Mouse (Mus musculus): ENCODE data around the gene Kif7. TPM values are rescaled to one million over a fixed set of nuclear protein-coding genes. Genes with fewer than 3 reads are reported as not detected.

Gene Kif7
- total and polyA plus RNA-seq, 3 experiments: 4.7 to 7.4 (median 7.1) TPM

DNA sequence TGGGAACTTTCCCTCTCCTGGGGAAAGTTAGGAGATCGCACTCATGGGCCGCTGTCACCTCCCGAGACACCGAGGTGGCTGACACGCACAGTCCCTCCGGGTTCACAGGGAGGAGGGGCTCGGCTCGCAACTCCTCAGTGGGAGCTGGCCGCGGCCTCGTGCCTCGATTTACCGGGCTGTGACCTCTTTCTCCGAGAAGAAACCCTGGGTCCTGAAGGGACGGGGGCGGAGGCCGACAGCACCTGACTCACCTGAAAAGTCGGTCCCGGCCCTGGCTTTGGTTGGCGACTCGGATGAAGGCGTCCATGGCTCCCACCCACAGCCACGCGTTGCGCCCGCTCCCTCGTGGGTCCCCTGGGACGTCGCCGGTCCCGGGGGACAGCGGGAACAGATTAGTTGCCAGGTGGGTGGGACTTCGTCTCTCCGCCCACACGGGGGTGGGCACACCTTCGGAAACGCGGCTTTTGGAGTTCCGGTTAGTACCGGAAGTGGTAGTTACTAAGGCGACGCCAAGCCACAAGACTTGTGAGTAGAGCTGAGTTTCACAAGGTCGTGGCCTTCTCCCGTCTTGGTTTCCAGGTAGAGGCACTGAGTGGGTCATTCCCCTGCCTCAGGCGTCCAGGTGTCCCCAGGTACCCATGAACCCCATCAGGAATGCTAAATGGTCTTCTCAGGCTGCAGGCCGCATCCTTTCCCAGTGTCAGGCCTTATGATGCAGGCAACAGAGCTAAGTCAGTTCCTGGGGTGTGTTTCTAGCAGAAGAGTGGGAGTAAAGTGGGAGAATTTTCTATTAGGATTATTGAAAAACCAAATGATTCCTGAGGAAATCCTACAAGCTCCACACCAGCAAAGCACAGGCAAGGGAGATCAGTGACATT, 27.4 kb upstream of the Kif7 start, which contains the start of the genes Pex11a and Wdr93:
Gene Pex11a, minus strand, starts transcription at position 473 of the 878 bp plus-strand sequence.
Gene Wdr93, plus strand, starts transcription at position 505 of the 878 bp plus-strand sequence.
- in situ Hi-C loops (cut with MboI; ENCODE audit: low pct_ligation_motif_present, low pct_unique_long_range_greater_than_20kb, low sequenced_read_pairs): no loop called here
- peak; percentile 94 for DNase-seq (ENCODE audit: extremely low read depth)
- Histone ChIP-seq H3K9ac (ENCODE audit: insufficient read depth, low read depth) (peak within 1 kb of the TSS; percentile 75), H3K27ac (ENCODE audit: insufficient read depth, low read depth) (no peak within 1 kb of the TSS), H3K4me1 (ENCODE audit: control insufficient read depth in 1 of 2, insufficient read depth in 2 of 2) (peaks cover 0 to 5% of the 10 kb centered on the region in 2 experiments; a peak in 2 of 4 replicates), H3K36me3 (replicated peaks in 1 of 2; ENCODE audit: control insufficient read depth in 1 of 2, insufficient read depth in 1 of 2, low read length in 1 of 2) (peaks cover 5 to 18% of the 10 kb centered on the region in 2 experiments), H3K79me2 (replicated peaks; ENCODE audit: control insufficient read depth, extremely low read depth, insufficient read depth, poor library complexity, severe bottlenecking) (no peaks in the 10 kb centered on the region), H3K4me3 (replicated peaks in 1 of 3; ENCODE audit: low read depth in 2 of 3, low read length in 2 of 3, poor library complexity in 1 of 3) (peak within 1 kb of the TSS; percentile 67 to 85 (median 84)), H3K9me3 (replicated peaks; ENCODE audit: low read length) (no peaks in the 10 kb centered on the region), H3K4me2 (ENCODE audit: insufficient read depth, low read depth, poor library complexity, severe bottlenecking) (peak within 1 kb of the TSS; percentile 91), H3K27me3 (replicated peaks) (no peaks in the 10 kb centered on the region)
- dilution Hi-C loops (cut with MboI; ENCODE audit: extremely low pct_ligation_motif_present, extremely low pct_unique_long_range_greater_than_20kb, low sequenced_read_pairs): no loop called here
- TF ChIP-seq SMC3 (IDR thresholded peaks at IDR 0.05; ENCODE audit: low read depth, low read length) (no peak), SIN3A (IDR thresholded peaks at IDR 0.05; ENCODE audit: low read length) (peak; percentile 79), IRF4 (IDR thresholded peaks at IDR 0.05; ENCODE audit: low read depth, low read length) (peak; percentile 36; the same call in 1 of the 2 replicates), TCF12 (IDR thresholded peaks at IDR 0.05; ENCODE audit: low read depth, low read length) (peak; percentile 44; the same call in 1 of the 2 replicates), PAX5 (IDR thresholded peaks at IDR 0.05; ENCODE audit: low read length) (no peak), NRF1 (IDR thresholded peaks at IDR 0.05; ENCODE audit: low read depth, low read length) (no peak), HCFC1 (IDR thresholded peaks at IDR 0.05; ENCODE audit: low read depth, low read length) (peak; percentile 78), ETS1 (conservative IDR thresholded peaks at IDR 0.05; ENCODE audit: low read depth, low read length) (peak; percentile 49; the same call in 1 of the 2 replicates), CTCF (conservative IDR thresholded peaks at IDR 0.05 in 1 of 2, IDR thresholded peaks at IDR 0.05 in 1 of 2; ENCODE audit: low read depth in 2 of 2, low read length in 2 of 2) (no peak), ZC3H11A (IDR thresholded peaks at IDR 0.05; ENCODE audit: low read depth, low read length) (no peak), BHLHE40 (IDR thresholded peaks at IDR 0.05; ENCODE audit: low read depth, low read length) (peak; percentile 45; the same call in 1 of the 2 replicates), MAX (IDR thresholded peaks at IDR 0.05; ENCODE audit: low read length) (peak; percentile 87), ELF1 (IDR thresholded peaks at IDR 0.05; ENCODE audit: low read depth, low read length) (peak; percentile 86), NELFE (IDR thresholded peaks at IDR 0.05; ENCODE audit: low read depth, low read length) (peak; percentile 56), CHD2 (IDR thresholded peaks at IDR 0.05; ENCODE audit: low read length) (no peak), CHD1 (IDR thresholded peaks at IDR 0.05; ENCODE audit: low read depth, low read length) (no peak), POLR2AphosphoS2 (IDR thresholded peaks at IDR 0.05; ENCODE audit: low read depth, low read length) (no peak), E2F4 (IDR thresholded peaks at IDR 0.05; ENCODE audit: insufficient replicate concordance, low read depth, low read length) (no peak), UBTF (IDR thresholded peaks at IDR 0.05; ENCODE audit: low read depth, low read length) (no peak), POLR2A (IDR thresholded peaks at IDR 0.05; ENCODE audit: low read depth, low read length) (peak; percentile 64), EP300 (IDR thresholded peaks at IDR 0.05; ENCODE audit: low read length) (peak; percentile 33; the same call in 1 of the 2 replicates), KAT2A (IDR thresholded peaks at IDR 0.05; ENCODE audit: insufficient replicate concordance, low read length) (peak; percentile 90), ZKSCAN1 (IDR thresholded peaks at IDR 0.05; ENCODE audit: borderline replicate concordance, low read depth, low read length) (no peak), USF2 (conservative IDR thresholded peaks at IDR 0.05; ENCODE audit: low read depth, low read length) (no peak), MXI1 (IDR thresholded peaks at IDR 0.05; ENCODE audit: low read depth, low read length) (peak; percentile 92), USF1 (IDR thresholded peaks at IDR 0.05; ENCODE audit: low read depth, low read length) (peak; percentile 5; the same call in 1 of the 2 replicates), MAFK (IDR thresholded peaks at IDR 0.05; ENCODE audit: insufficient replicate concordance, low read length) (no peak), GABPA (IDR thresholded peaks at IDR 0.05; ENCODE audit: insufficient replicate concordance, low read depth, low read length) (no peak), TBP (conservative IDR thresholded peaks at IDR 0.05; ENCODE audit: low read depth, low read length) (0 out of 2 replicates have a peak, but pooled peaks have one; percentile 22), RAD21 (IDR thresholded peaks at IDR 0.05; ENCODE audit: low read depth, low read length) (no peak), MAZ (IDR thresholded peaks at IDR 0.05; ENCODE audit: low read depth, low read length) (0 out of 2 replicates have a peak, but pooled peaks have one; percentile 45), JUN (IDR thresholded peaks at IDR 0.05; ENCODE audit: insufficient read depth, low read depth, low read length) (no peak), MYC (IDR thresholded peaks at IDR 0.05; ENCODE audit: low read depth, low read length) (0 out of 2 replicates have a peak, but pooled peaks have one; percentile 45), JUND (conservative IDR thresholded peaks at IDR 0.05; ENCODE audit: low read depth, low read length) (no peak), RCOR1 (conservative IDR thresholded peaks at IDR 0.05; ENCODE audit: low read depth, low read length) (no peak), MEF2A (IDR thresholded peaks at IDR 0.05; ENCODE audit: borderline replicate concordance, low read depth, low read length) (0 out of 2 replicates have a peak, but pooled peaks have one; percentile 37), ZMIZ1 (IDR thresholded peaks at IDR 0.05; ENCODE audit: low read depth, low read length) (no peak), ZNF384 (IDR thresholded peaks at IDR 0.05; ENCODE audit: low read depth, low read length) (no peak)

Measured in CH12.LX (cell line).